Mouse (Mus musculus) limb, embryonic 13.5 days (tissue): ENCODE measurements at regions not wholly inside any gene's neighbourhood (a gene's known extent, or its start where the extent isn't known, plus 50 kb on each side); places are given as distances from the start of the nearest gene placed in this dataset.

Source experiments
- ATAC-seq: fragments of 200-750 bp; cut with Nextera tagmentation; 2 replicates; pipeline ENCODE4 v1.8.0; 2017; ENCODE audit warnings: low read depth, moderate number of reproducible peaks, moderate TSS enrichment; ENCODE audit not compliant: low FRiP score
- H3K27ac ChIP-seq: fragments of 300-500 bp; sonication (generic); 2 replicates; pipeline ENCODE4 v1.5.1; 2015; ENCODE audit warnings: inconsistent platforms, mild to moderate bottlenecking, moderate library complexity
- H3K27me3 ChIP-seq: fragments of 300-500 bp; sonication (generic); 2 replicates; pipeline ENCODE4 v1.6.1; 2015; ENCODE audit warnings: mild to moderate bottlenecking, inconsistent platforms
- H3K36me3 ChIP-seq: fragments of 300-500 bp; sonication (generic); 2 replicates; pipeline ENCODE4 v1.6.1; 2015; ENCODE audit warnings: inconsistent platforms, mild to moderate bottlenecking, moderate library complexity
- H3K4me1 ChIP-seq: fragments of 300-500 bp; sonication (generic); 2 replicates; pipeline ENCODE4 v1.6.1; 2015; ENCODE audit warnings: inconsistent platforms
- H3K4me2 ChIP-seq: fragments of 300-500 bp; sonication (generic); replicated peaks from 2 replicates; pipeline ENCODE4 v1.6.1; 2015; ENCODE audit warnings: inconsistent platforms, mild to moderate bottlenecking, moderate library complexity
- H3K4me3 ChIP-seq: fragments of 300-500 bp; sonication (generic); 2 replicates; pipeline ENCODE4 v1.5.1; 2015; ENCODE audit warnings: moderate library complexity, mild to moderate bottlenecking, inconsistent platforms
- H3K9ac ChIP-seq: fragments of 300-500 bp; sonication (generic); 2 replicates; pipeline ENCODE4 v1.6.1; 2015; ENCODE audit warnings: mild to moderate bottlenecking, inconsistent platforms
- H3K9me3 ChIP-seq: fragments of 300-500 bp; sonication (generic); 2 replicates; pipeline ENCODE4 v1.6.1; 2016; ENCODE audit warnings: inconsistent platforms
- WGBS: fragments of 180-500 bp; shearing (Covaris S2); methylation state at CpG from one replicate; pipeline ENCODE4 v1.1.7; 2015; 5-methylcytosine and 5-hydroxymethylcytosine counted together

DNA sequence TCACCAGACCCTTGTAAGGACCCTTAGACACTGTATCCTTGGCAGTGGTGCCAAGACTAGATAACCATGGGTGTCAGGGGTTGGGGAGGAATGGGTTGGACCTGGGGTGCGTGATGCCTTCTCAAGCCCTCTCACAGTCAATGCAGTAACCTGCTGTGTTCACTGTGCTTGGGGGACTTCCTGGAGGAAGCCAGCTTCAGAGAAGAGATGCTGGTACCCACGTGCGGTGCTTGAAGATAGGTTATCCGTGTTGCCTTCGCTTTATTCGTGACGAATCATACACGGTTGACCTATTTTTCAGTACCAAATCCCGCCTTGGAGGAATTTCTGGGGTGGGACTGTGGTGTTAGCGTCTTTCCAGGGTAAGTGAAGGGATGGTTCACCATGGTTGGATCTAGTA lies 138.1 kb upstream of the Rtl1 start:
- WGBS = 95% methylated on average over 10 of the region's 10 CpGs
- Histone ChIP-seq H3K9me3 (no peaks in the 10 kb centered on the region), H3K36me3 (peaks cover 80% of the 10 kb centered on the region), H3K27ac (no peak overlapping the region), H3K4me3 (no peak overlapping the region), H3K27me3 (no peaks in the 10 kb centered on the region), H3K9ac (no peak overlapping the region), H3K4me1 (no peaks in the 10 kb centered on the region), H3K4me2 (no peak overlapping the region)
- no peak for ATAC-seq

DNA sequence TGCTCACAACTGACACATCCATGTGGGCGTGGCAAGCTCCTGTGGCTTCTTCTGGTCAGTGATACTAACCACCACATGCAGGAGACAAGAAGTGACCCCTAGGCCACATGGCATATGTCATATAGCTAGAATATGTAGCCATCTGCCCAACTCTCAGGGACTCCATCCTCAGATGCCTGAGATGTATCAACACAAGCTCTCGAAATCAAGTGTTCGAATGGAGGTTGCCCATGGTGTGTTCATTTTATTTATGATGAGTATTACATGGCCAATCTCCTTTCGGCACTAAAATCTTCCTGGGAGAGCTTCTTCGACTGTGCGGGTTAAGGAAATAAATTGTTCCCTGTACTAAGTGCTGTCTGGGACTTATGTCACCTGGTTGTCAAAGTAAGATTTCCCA lies 138.8 kb upstream of the Rtl1 start:
- no peaks in the 10 kb centered on the region for H3K9me3 ChIP-seq
- H3K27me3 ChIP-seq = no peaks in the 10 kb centered on the region
- no peak overlapping the region for H3K27ac ChIP-seq
- no peak overlapping the region for H3K4me2 ChIP-seq
- no peak overlapping the region for H3K4me3 ChIP-seq
- H3K4me1 ChIP-seq = no peaks in the 10 kb centered on the region
- no peak for ATAC-seq
- 92% methylated on average over 6 of the region's 6 CpGs for WGBS
- H3K36me3 ChIP-seq = peaks cover 80% of the 10 kb centered on the region
- H3K9ac ChIP-seq = no peak overlapping the region

DNA sequence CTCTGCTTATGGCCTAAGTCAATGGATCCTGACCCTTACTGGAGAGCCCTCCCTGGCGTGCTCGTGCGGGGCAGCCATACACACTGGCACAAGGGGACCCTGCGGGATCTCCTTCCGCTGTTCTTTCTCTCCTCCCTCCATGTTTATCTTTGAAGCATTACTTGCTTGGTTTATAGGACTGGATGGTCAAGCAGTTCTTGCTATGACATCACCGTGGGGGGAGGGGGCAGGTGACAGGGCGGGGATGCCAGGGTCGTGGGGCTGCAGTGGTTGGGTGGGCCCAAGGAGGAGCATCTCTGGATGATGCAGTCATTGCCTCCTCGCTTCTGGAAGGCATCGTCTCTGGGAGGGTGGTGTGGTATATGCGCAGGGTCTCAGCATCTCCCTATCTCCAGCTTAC lies 142.4 kb upstream of the Rtl1 start:
- Histone ChIP-seq H3K9me3 (no peaks in the 10 kb centered on the region), H3K36me3 (peaks cover 74% of the 10 kb centered on the region), H3K4me1 (peaks cover 19% of the 10 kb centered on the region), H3K27me3 (no peaks in the 10 kb centered on the region), H3K27ac (no peak overlapping the region), H3K9ac (no peak overlapping the region), H3K4me3 (no peak overlapping the region), H3K4me2 (no peak overlapping the region)
- no peak for ATAC-seq
- WGBS = 90% methylated on average over 11 of the region's 11 CpGs

DNA sequence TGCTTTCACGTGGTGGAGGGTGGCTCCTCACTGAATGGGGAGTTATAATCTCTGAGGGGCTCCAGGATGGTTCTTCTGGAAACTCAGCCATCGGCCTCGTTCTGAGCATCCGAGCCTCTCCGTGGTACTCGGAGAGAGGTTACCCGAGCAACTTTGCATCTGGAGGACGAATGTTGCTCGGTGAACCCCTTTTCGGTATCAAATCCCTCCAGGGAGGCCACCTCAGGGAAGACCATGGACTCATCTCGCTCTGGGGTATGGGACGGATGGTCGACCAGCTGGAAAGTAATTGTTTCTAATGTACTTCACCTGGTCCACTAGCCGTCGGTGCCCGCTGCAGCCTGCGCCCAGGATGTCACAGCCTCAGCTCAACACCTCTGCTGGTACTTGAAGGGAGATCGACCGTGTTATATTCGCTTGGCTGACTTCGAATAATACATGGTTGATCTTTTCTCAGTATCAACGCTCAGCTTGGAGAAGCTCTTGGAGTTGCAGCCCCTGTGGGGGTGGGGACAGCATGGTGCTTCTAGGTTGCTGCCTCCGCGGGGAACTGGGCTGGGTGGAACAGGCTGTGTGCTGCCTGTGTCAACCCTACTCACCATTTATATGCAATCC lies 143.0 kb upstream of the Rtl1 start:
- Histone ChIP-seq H3K27ac (no peak overlapping the region), H3K9ac (no peak overlapping the region), H3K9me3 (no peaks in the 10 kb centered on the region), H3K4me2 (no peak overlapping the region), H3K27me3 (no peaks in the 10 kb centered on the region), H3K4me1 (peaks cover 25% of the 10 kb centered on the region), H3K4me3 (no peak overlapping the region), H3K36me3 (peaks cover 68% of the 10 kb centered on the region)
- 92% methylated on average over 24 of the region's 24 CpGs for WGBS
- no peak for ATAC-seq

DNA sequence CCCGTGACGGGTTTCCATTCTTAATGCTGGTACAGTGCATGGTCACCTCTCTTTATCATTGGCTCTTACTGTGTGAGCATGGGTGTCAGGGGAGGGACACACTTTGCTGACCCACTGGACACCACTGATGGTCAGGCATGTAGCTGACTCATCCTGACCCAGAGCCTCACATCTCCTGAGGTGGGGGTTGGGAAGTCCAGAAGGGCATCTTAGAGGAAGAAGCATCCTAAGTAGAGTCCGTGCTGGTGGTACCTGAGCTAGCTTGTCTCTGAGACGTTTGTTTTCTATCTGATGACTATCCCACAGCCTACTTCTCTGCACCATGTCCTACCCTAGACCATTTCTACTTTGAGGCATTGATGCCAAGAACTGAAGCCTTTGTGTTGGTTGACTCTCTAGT lies 144.1 kb upstream of the Rtl1 start:
- Histone ChIP-seq H3K4me1 (peaks cover 35% of the 10 kb centered on the region), H3K36me3 (peaks cover 64% of the 10 kb centered on the region), H3K4me3 (no peak overlapping the region), H3K9me3 (no peaks in the 10 kb centered on the region), H3K27ac (no peak overlapping the region), H3K4me2 (no peak overlapping the region), H3K27me3 (no peaks in the 10 kb centered on the region), H3K9ac (no peak overlapping the region)
- ATAC-seq = no peak
- 98% methylated on average over 4 of the region's 4 CpGs for WGBS

DNA sequence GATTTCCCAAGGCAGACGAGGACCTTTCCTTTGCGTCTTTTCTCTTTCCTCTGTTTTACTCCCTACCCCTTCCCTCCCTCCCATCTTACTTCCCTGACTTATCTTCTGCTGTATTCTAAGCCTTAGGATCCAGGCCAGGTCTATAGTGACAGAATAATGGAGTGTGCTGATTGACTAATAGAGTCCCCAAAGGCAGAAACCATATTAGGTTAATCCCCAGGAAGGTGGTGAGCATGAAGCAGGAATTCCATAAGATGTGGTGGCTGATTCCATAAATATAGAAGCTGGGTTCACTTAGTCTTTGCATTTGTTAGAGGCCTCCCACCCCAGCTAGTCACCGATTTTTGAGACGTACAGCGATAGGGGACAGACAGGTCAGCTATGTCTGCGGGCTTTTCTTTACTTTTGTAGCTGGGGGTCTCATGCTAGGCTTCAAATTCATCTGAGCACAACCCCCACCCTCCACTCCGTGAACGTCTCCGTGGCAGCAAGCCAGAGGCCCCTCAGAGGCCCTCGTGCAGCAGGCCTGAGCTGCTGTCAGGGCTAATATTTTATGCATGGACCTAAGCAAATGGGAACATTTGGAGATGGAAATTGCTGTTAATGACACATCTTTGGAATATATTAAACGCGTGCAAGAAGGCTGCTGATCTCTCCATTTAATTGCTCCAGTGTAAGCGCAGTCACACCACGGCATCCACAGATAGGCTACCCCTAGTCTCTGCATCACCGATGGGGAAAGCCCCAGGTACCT lies 145.8 kb upstream of the Rtl1 start:
- Histone ChIP-seq H3K9me3 (no peaks in the 10 kb centered on the region), H3K9ac (no peak overlapping the region), H3K36me3 (peaks cover 50% of the 10 kb centered on the region), H3K27me3 (no peaks in the 10 kb centered on the region), H3K4me3 (no peak overlapping the region), H3K4me2 (no peak overlapping the region), H3K4me1 (peaks cover 48% of the 10 kb centered on the region), H3K27ac (no peak overlapping the region)
- 50% methylated on average over 15 of the region's 15 CpGs for WGBS
- ATAC-seq = no peak

DNA sequence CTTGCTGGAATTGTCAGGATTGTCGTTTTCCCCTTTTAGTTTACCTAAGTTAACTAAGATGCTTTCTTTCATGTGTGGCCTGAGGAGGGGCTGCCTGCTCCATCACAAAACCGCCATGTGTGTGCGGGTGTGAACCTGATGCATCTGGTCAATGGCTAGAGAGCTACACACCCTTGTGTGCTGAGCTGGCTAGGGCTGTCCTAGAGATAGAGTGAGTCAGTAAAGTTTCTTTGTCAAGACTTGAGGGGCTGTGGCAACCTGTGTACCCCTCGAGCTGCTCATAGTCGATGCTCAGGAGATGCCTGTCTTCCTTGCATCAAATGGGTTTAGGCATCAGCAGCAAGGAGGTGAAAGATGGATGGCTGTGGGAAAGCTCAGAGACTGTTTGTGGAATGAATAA lies 147.1 kb upstream of the Rtl1 start:
- Histone ChIP-seq H3K9me3 (no peaks in the 10 kb centered on the region), H3K9ac (no peak overlapping the region), H3K27ac (no peak overlapping the region), H3K27me3 (no peaks in the 10 kb centered on the region), H3K36me3 (peaks cover 42% of the 10 kb centered on the region), H3K4me1 (peaks cover 48% of the 10 kb centered on the region), H3K4me3 (no peak overlapping the region), H3K4me2 (no peak overlapping the region)
- ATAC-seq = no peak
- 75% methylated on average over 5 of the region's 5 CpGs for WGBS

DNA sequence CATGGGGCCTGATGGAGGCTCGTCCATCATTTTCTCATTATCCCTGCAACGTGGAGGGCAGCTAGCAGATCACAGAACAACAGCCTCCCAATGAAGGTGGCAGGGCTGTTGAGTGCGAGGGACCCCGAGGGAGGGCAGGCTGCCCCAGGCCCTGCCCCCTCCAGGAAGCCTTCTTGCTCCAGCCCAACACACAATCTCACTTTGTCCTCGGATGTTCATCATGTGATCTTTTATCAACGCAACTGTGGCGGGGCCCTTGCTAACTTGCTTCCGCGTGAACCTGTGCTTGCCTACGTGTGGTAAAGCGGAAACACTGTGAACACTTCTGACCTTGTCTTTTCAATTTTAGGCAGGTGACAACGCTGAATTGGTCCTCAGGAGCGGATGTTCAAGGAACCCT lies 147.6 kb upstream of the Rtl1 start:
- no peak for ATAC-seq
- Histone ChIP-seq H3K27ac (no peak overlapping the region), H3K27me3 (no peaks in the 10 kb centered on the region), H3K4me3 (no peak overlapping the region), H3K4me1 (peaks cover 48% of the 10 kb centered on the region), H3K4me2 (no peak overlapping the region), H3K36me3 (peaks cover 36% of the 10 kb centered on the region), H3K9me3 (no peaks in the 10 kb centered on the region), H3K9ac (no peak overlapping the region)
- WGBS = 68% methylated on average over 13 of the region's 13 CpGs

DNA sequence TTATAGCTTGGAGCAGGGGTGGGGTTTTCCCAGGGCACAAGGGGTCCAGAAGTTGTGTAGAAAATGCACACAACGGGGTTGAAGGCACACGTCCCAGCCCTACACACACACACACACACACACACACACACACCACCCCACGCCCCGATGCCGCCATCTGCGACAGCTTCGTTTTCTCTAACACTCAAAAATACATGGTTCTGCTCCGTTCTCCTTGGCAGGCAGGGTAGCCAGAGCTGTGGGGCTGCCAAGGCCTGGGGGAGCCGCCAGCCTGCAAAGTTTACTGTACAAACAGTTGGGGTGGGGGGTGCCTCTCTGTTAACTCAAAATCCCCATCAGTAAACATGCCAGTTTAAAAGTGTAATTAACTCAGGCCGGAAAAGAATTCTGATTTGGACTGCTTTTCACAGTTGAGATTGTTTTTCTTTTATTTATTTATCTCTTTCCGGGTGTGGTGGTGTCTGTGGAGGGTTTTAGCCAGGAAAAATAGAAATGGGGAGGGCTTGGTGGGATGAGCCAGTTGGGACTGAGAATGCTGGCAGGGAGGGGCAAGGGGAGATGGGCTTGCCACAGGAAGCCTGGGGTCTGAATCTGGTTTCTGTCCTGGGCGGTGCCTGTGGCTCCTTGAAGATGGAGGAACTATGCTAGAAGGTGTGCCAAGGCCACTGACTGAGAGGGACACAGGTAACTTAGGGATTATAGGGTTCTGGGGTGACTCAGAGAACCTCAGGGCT lies 148.4 kb upstream of the Rtl1 start:
- no peak overlapping the region for H3K9ac ChIP-seq
- no peak overlapping the region; the same call in 1 of the 2 replicates for H3K27ac ChIP-seq
- H3K9me3 ChIP-seq = no peaks in the 10 kb centered on the region
- H3K27me3 ChIP-seq = no peaks in the 10 kb centered on the region
- no peak overlapping the region for H3K4me3 ChIP-seq
- peaks cover 48% of the 10 kb centered on the region for H3K4me1 ChIP-seq
- no peak for ATAC-seq
- WGBS = 71% methylated on average over 12 of the region's 12 CpGs
- peaks cover 29% of the 10 kb centered on the region for H3K36me3 ChIP-seq
- no peak overlapping the region for H3K4me2 ChIP-seq

DNA sequence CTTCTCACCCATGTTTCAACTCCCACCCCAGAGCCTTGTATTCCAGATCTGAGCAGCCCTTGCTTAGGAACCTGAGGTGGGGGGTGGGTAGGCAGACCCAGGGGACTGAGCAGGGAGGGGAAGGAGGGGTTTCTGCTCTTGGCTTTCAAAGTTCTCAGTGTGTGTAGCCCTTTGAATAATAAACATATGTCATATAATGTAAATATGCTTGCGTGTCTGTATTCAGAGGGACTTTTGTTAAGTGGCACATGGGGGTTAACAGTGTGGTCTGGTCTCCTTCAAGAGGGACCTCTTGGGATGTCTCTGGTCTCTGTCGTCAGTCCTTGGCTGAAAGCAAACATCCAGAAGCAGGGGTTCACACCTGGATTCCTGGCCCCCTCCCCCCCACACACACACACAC lies 149.1 kb upstream of the Rtl1 start:
- Histone ChIP-seq H3K4me1 (peaks cover 48% of the 10 kb centered on the region), H3K4me3 (peak overlapping the region; percentile 28; the same call in 1 of the 2 replicates), H3K27ac (peak overlapping the region; percentile 52), H3K36me3 (peaks cover 22% of the 10 kb centered on the region), H3K4me2 (peak overlapping the region; percentile 59), H3K27me3 (no peaks in the 10 kb centered on the region), H3K9ac (0 out of 2 replicates have a peak overlapping the region, but pooled peaks have one; percentile 39), H3K9me3 (no peaks in the 10 kb centered on the region)
- 11% methylated on average over 2 of the region's 2 CpGs for WGBS
- peak; percentile 34; the same call in 1 of the 2 replicates for ATAC-seq

DNA sequence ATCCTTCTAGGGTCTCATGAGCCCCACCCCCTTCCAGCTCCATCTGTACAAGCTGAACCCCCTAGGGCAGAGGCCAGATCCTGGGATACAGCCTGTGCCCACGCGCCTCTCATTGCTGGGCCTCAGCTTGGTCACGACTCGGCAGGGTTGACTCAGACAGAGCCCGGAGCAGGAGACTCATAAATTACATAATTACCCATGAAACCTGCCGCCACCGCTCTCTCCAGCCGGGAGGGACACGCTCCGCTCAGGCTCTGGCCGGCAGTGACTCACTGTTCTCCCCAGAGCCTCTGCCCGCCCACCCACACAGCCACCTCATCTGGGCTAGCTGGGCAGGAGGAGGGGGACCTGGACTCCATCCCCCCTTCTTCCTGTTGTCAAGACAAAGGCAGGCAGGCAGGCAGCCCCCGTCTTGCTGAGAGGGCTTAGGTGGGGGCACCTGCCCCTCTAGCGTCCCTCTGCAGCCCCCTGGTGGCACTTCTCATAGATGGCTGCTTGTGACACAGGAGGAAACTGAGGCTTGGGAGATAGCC lies 149.6 kb upstream of the Rtl1 start:
- Histone ChIP-seq H3K4me3 (peak overlapping the region; percentile 28), H3K9me3 (no peaks in the 10 kb centered on the region), H3K9ac (peak overlapping the region; percentile 39; the same call in 1 of the 2 replicates), H3K36me3 (peaks cover 20% of the 10 kb centered on the region), H3K4me1 (peaks cover 48% of the 10 kb centered on the region), H3K4me2 (peak overlapping the region; percentile 59), H3K27ac (peak overlapping the region; percentile 52; the same call in 1 of the 2 replicates), H3K27me3 (no peaks in the 10 kb centered on the region)
- under 1% methylated on average over 14 of the region's 14 CpGs for WGBS
- peak; percentile 75 for ATAC-seq

DNA sequence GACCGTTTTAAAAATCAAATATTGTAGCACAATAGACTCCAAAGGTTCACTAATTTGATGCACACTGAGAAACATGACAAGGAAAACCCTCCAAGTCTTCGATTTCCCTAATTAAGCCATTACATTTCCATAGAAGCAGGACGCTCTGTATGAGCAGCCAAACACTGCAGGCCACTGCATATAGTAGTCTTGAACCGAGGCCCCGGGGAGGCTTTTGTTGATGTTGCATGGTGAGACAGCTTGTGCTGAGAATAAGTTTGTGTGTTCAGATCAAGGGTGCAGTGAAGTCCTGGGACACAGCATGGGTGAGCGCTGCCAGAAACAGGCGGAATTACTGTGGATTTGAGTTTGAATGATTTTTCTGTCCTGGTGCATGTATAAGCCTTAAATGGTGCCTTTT lies 154.9 kb upstream of the Rtl1 start:
- Histone ChIP-seq H3K4me1 (peaks cover 5% of the 10 kb centered on the region), H3K36me3 (no peaks in the 10 kb centered on the region), H3K4me3 (no peak overlapping the region), H3K27ac (no peak overlapping the region), H3K9ac (no peak overlapping the region), H3K9me3 (no peaks in the 10 kb centered on the region), H3K27me3 (no peaks in the 10 kb centered on the region), H3K4me2 (no peak overlapping the region)
- 83% methylated on average over 7 of the region's 7 CpGs for WGBS
- ATAC-seq = no peak
